ENCODE assay signal across 13 mouse cellular contexts in the genomic region with DNA sequence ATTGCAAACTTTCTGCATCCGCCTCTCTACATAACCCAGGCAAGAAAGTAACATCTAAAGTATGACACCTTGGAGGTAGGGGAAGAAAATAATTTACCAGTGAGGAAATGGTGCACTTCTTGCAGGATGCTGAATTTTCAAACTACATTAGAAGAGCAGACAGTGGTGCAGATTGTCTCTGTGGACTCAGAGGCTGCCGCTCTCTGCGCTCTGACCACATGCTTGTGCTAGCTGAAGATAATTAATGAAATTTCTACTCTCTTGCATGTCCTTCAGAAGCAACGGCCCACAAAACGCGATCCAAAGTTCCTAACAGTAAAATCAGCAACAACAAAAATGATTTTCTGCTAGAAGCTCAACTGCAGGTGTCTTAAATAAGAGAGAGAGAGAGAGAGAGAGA. TPM values are rescaled to one million over a fixed set of nuclear protein-coding genes. Genes with fewer than 3 reads are reported as not detected.
DNase-seq lines count a peak whose midpoint lies in the region; ATAC-seq and TF ChIP-seq lines count a peak whose summit lies in the region.
"Had no signal": no experiment of that assay in that cellular context is flagged by ENCODE, and none has a peak within 500 bp of the region (broad histone marks: within the 10 kb centered on the region; RNA-seq: fewer than 3 reads in every experiment).

No protein-coding gene starts in this region.

- no peak overlapping the region; the same call in 1 of the 2 replicates for H3K27ac ChIP-seq in heart, adult 2 months
- H3K27ac ChIP-seq in midbrain, embryonic 11.5 days (ENCODE audit: low read depth, low read length), result no peak overlapping the region
- H3K27ac ChIP-seq in midbrain, embryonic 10.5 days (replicated peaks), result no peak overlapping the region
- H3K27ac ChIP-seq in hindbrain, embryonic 16.5 days (ENCODE audit: low read depth, low read length), result no peak overlapping the region
- no peak overlapping the region for H3K27ac ChIP-seq in neural tube, embryonic 15.5 days (replicated peaks)

- H3K79me2 ChIP-seq in heart, adult 2 months (replicated peaks; ENCODE audit: control insufficient read depth, insufficient read depth, low read length), result no peaks in the 10 kb centered on the region

- 65% methylated on average over 6 of the region's 6 CpGs for WGBS in heart, adult 2 months
- 77% methylated on average over 6 of the region's 6 CpGs for WGBS in midbrain, embryonic 11.5 days
- WGBS in midbrain, embryonic 10.5 days, result 79% methylated on average over 6 of the region's 6 CpGs
- 53% methylated on average over 6 of the region's 6 CpGs for WGBS in hindbrain, embryonic 16.5 days
- 55% methylated on average over 6 of the region's 6 CpGs for WGBS in neural tube, embryonic 15.5 days

- no peak overlapping the region for H3K4me3 ChIP-seq in heart, adult 2 months
- no peak overlapping the region for H3K4me3 ChIP-seq in midbrain, embryonic 11.5 days (ENCODE audit: low read depth, low read length)
- no peak overlapping the region for H3K4me3 ChIP-seq in midbrain, embryonic 10.5 days
- H3K4me3 ChIP-seq in hindbrain, embryonic 16.5 days (ENCODE audit: low read length), result peak overlapping the region; percentile 11; the same call in 1 of the 2 replicates
- H3K4me3 ChIP-seq in neural tube, embryonic 15.5 days (replicated peaks), result peak overlapping the region; percentile 2; the same call in 1 of the 2 replicates
- H3K4me3 ChIP-seq: megakaryocyte, embryonic 14.5 days had no signal

- no peak for ATAC-seq in midbrain, embryonic 11.5 days (ENCODE audit: low FRiP score)
- no peak for ATAC-seq in hindbrain, embryonic 16.5 days
- no peak for ATAC-seq in neural tube, embryonic 15.5 days (ENCODE audit: low FRiP score)
- ATAC-seq: liver, postnatal 0 days; Patski had no signal

- TF ChIP-seq EP300 in heart, adult 2 months (IDR thresholded peaks at IDR 0.05; ENCODE audit: insufficient read depth, low read depth, low read length), result no peak

- H3K4me2 ChIP-seq in midbrain, embryonic 11.5 days, result no peak overlapping the region
- H3K4me2 ChIP-seq in hindbrain, embryonic 16.5 days (ENCODE audit: low read length), result peak overlapping the region; percentile 35
- peak overlapping the region; percentile 7 for H3K4me2 ChIP-seq in neural tube, embryonic 15.5 days

- TF ChIP-seq POLR2A in heart, adult 2 months (IDR thresholded peaks at IDR 0.05; ENCODE audit: insufficient read depth, low read depth, low read length), result no peak

- no peaks in the 10 kb centered on the region for H3K9me3 ChIP-seq in midbrain, embryonic 11.5 days (ENCODE audit: control insufficient read depth, low read length)
- H3K9me3 ChIP-seq in midbrain, embryonic 10.5 days (replicated peaks), result no peaks in the 10 kb centered on the region
- no peaks in the 10 kb centered on the region for H3K9me3 ChIP-seq in hindbrain, embryonic 16.5 days (ENCODE audit: control insufficient read depth, low read length)
- no peaks in the 10 kb centered on the region for H3K9me3 ChIP-seq in neural tube, embryonic 15.5 days (replicated peaks)
- H3K9me3 ChIP-seq: megakaryocyte, embryonic 14.5 days had no signal

- no peaks in the 10 kb centered on the region for H3K4me1 ChIP-seq in heart, adult 2 months (ENCODE audit: control insufficient read depth, insufficient read depth, low read length)
- H3K4me1 ChIP-seq in midbrain, embryonic 11.5 days (ENCODE audit: control insufficient read depth, insufficient read depth, low read length), result peaks cover 9% of the 10 kb centered on the region; the same call in 1 of the 2 replicates
- H3K4me1 ChIP-seq in midbrain, embryonic 10.5 days, result peaks cover 43% of the 10 kb centered on the region
- H3K4me1 ChIP-seq in hindbrain, embryonic 16.5 days (ENCODE audit: control insufficient read depth, insufficient read depth, low read depth, low read length), result 0 out of 2 replicates have a peak, but pooled peaks cover 2% of the 10 kb centered on the region
- 0 out of 2 replicates have a peak, but pooled peaks cover 9% of the 10 kb centered on the region for H3K4me1 ChIP-seq in neural tube, embryonic 15.5 days

- no peaks in the 10 kb centered on the region for H3K27me3 ChIP-seq in heart, adult 2 months (ENCODE audit: control insufficient read depth, insufficient read depth, low read length)
- H3K27me3 ChIP-seq in midbrain, embryonic 11.5 days (ENCODE audit: control insufficient read depth, insufficient read depth, low read length), result no peaks in the 10 kb centered on the region
- H3K27me3 ChIP-seq in midbrain, embryonic 10.5 days (ENCODE audit: low read depth, poor library complexity, severe bottlenecking), result no peaks in the 10 kb centered on the region
- H3K27me3 ChIP-seq in hindbrain, embryonic 16.5 days (replicated peaks; ENCODE audit: control insufficient read depth, insufficient read depth, low read length), result no peaks in the 10 kb centered on the region
- H3K27me3 ChIP-seq in neural tube, embryonic 15.5 days (replicated peaks), result no peaks in the 10 kb centered on the region

- DNase-seq in heart, adult 2 months, result no peak
- no peak for DNase-seq in heart, postnatal 36 days
- peak; percentile 80 for DNase-seq in midbrain, embryonic 11.5 days (ENCODE audit: low spot score, missing footprints)
- DNase-seq in midbrain, embryonic 10.5 days (ENCODE audit: low spot score), result no peak
- DNase-seq in right cerebral cortex, postnatal 4 days, result no peak
- no peak for DNase-seq in ovary, postnatal 14 days (ENCODE audit: low spot score)
- DNase-seq: cerebellum, adult 2 months; left cerebral cortex, postnatal 4 days; liver, postnatal 0 days had no signal

- TF ChIP-seq CTCF in heart, adult 2 months (IDR thresholded peaks at IDR 0.05), result no peak

- peaks cover 2% of the 10 kb centered on the region for H3K36me3 ChIP-seq in heart, adult 2 months (ENCODE audit: control insufficient read depth, insufficient read depth, low read length)
- H3K36me3 ChIP-seq in midbrain, embryonic 11.5 days (ENCODE audit: control insufficient read depth, insufficient read depth, low read length), result no peaks in the 10 kb centered on the region
- no peaks in the 10 kb centered on the region for H3K36me3 ChIP-seq in midbrain, embryonic 10.5 days
- no peaks in the 10 kb centered on the region for H3K36me3 ChIP-seq in hindbrain, embryonic 16.5 days (ENCODE audit: control insufficient read depth, insufficient read depth, low read length)
- H3K36me3 ChIP-seq in neural tube, embryonic 15.5 days, result no peaks in the 10 kb centered on the region

- H3K9ac ChIP-seq in heart, adult 2 months (ENCODE audit: low read depth, low read length), result peak overlapping the region; percentile 34; the same call in 1 of the 2 replicates
- no peak overlapping the region for H3K9ac ChIP-seq in midbrain, embryonic 11.5 days (ENCODE audit: low read length)
- no peak overlapping the region for H3K9ac ChIP-seq in hindbrain, embryonic 16.5 days (ENCODE audit: low read depth, low read length)
- H3K9ac ChIP-seq in neural tube, embryonic 15.5 days (replicated peaks), result peak overlapping the region; percentile 7; the same call in 1 of the 2 replicates
- H3K9ac ChIP-seq: liver, postnatal 0 days had no signal

- intact Hi-C loops in heart, adult 2 months (cut with DNase I), result loop anchor here (10.0 kb wide), 1 partner anchor 168 kb away; no protein-coding TSS in a partner anchor
- intact Hi-C loops in heart, postnatal 36 days (cut with DNase I), result no loop called here

RNA-seq across cellular contexts. Expression of a gene that starts 4.8 kb away (rescaled TPM):
- total RNA-seq in heart, adult 2 months (2021), result 10 to 100 TPM in 1 of 2 experiments, 1 to 10 TPM in 1; 8.3 to 17.5 TPM
- polyA plus RNA-seq in heart, adult 2 months (2012; rRNA removed), result 5.0 and 8.9 TPM in 2 replicates
- total RNA-seq in heart, postnatal 36 days (2021), result 10 to 100 TPM; 12.5 to 18.4 TPM
- 15.2 and 17.1 TPM in 2 replicates for polyA plus RNA-seq in midbrain, embryonic 11.5 days (2014; fragmentation: Nextera tagmentation; extraction: Ambion mirVana)
- 17.1 and 18.0 TPM in 2 replicates for polyA plus RNA-seq in midbrain, embryonic 10.5 days (2016; fragmentation: Nextera tagmentation; extraction: Ambion mirVana)
- polyA plus RNA-seq in hindbrain, embryonic 16.5 days (2015; fragmentation: Nextera tagmentation; extraction: Ambion mirVana), result 8.4 and 11.8 TPM in 2 replicates
- polyA plus RNA-seq in neural tube, embryonic 15.5 days (2015; fragmentation: Nextera tagmentation; extraction: Ambion mirVana), result 8.6 and 11.0 TPM in 2 replicates
- polyA plus RNA-seq: Patski had no signal

Comparison
In these comparisons a context has a peak if more than half of its experiments do, and no peak if none do; other contexts are left out.
1. H3K4me3 ChIP-seq: peak in hindbrain, embryonic 16.5 days (single experiment) and neural tube, embryonic 15.5 days (single experiment); none in heart, adult 2 months (single experiment), midbrain, embryonic 11.5 days (single experiment) and midbrain, embryonic 10.5 days (single experiment).
2. H3K9ac ChIP-seq: peak in heart, adult 2 months (single experiment) and neural tube, embryonic 15.5 days (single experiment); none in midbrain, embryonic 11.5 days (single experiment) and hindbrain, embryonic 16.5 days (single experiment).